Mouse (Mus musculus) hindbrain, embryonic 12.5 days (tissue): ENCODE measurements around the gene Fgd2. TPM values are rescaled to one million over a fixed set of nuclear protein-coding genes. Genes with fewer than 3 reads are reported as not detected.
A peak's percentile ranks its signal among the peaks of the same experiment; 100 is the strongest.
"Not testable (repeated sequence)": the region's sequence is repeated elsewhere in the genome, so short reads cannot be mapped to it uniquely, and the experiment has no call there.

Source experiments
- ATAC-seq: fragments of 200-750 bp; cut with Nextera tagmentation; 2 replicates; pipeline ENCODE4 v1.8.0; 2017; ENCODE audit warnings: moderate TSS enrichment; ENCODE audit not compliant: low FRiP score
- H3K27ac ChIP-seq: fragments of 300-500 bp; sonication (generic); 2 replicates; pipeline ENCODE4 v1.5.1; 2016; ENCODE audit warnings: mild to moderate bottlenecking
- H3K27me3 ChIP-seq: fragments of 300-500 bp; sonication (generic); 2 replicates; pipeline ENCODE4 v1.6.1; 2016; ENCODE audit warnings: mild to moderate bottlenecking
- H3K36me3 ChIP-seq: fragments of 300-500 bp; sonication (generic); 2 replicates; pipeline ENCODE4 v1.6.1; 2016; ENCODE audit warnings: mild to moderate bottlenecking
- H3K4me1 ChIP-seq: fragments of 300-500 bp; sonication (generic); 2 replicates; pipeline ENCODE4 v1.6.1; 2016
- H3K4me2 ChIP-seq: fragments of 300-500 bp; sonication (generic); replicated peaks from 2 replicates; pipeline ENCODE4 v1.6.1; 2016; ENCODE audit warnings: mild to moderate bottlenecking
- H3K4me3 ChIP-seq: fragments of 300-500 bp; sonication (generic); 2 replicates; pipeline ENCODE4 v1.5.1; 2016; ENCODE audit warnings: mild to moderate bottlenecking
- H3K9ac ChIP-seq: fragments of 300-500 bp; sonication (generic); 2 replicates; pipeline ENCODE4 v1.6.1; 2016; ENCODE audit warnings: mild to moderate bottlenecking, moderate library complexity
- H3K9me3 ChIP-seq: fragments of 300-500 bp; sonication (generic); replicated peaks from 2 replicates; pipeline ENCODE4 v1.6.1; 2016; ENCODE audit warnings: mild to moderate bottlenecking
- WGBS: fragments of 180-500 bp; shearing (Covaris S2); methylation state at CpG from one replicate; pipeline ENCODE4 v1.1.7; 2016; 5-methylcytosine and 5-hydroxymethylcytosine counted together
- polyA plus RNA-seq: library from polyadenylated mRNA; unstranded; fragments of >200 nt; fragmentation: Nextera tagmentation; extraction: Ambion mirVana; gene quantifications from 2 replicates; pipeline ENCODE4 v1.2.1, GENCODE M21; 2016

Fgd2 gene
- polyA plus RNA-seq, 1 experiment from 2014 or later: 7.0 TPM

DNA sequence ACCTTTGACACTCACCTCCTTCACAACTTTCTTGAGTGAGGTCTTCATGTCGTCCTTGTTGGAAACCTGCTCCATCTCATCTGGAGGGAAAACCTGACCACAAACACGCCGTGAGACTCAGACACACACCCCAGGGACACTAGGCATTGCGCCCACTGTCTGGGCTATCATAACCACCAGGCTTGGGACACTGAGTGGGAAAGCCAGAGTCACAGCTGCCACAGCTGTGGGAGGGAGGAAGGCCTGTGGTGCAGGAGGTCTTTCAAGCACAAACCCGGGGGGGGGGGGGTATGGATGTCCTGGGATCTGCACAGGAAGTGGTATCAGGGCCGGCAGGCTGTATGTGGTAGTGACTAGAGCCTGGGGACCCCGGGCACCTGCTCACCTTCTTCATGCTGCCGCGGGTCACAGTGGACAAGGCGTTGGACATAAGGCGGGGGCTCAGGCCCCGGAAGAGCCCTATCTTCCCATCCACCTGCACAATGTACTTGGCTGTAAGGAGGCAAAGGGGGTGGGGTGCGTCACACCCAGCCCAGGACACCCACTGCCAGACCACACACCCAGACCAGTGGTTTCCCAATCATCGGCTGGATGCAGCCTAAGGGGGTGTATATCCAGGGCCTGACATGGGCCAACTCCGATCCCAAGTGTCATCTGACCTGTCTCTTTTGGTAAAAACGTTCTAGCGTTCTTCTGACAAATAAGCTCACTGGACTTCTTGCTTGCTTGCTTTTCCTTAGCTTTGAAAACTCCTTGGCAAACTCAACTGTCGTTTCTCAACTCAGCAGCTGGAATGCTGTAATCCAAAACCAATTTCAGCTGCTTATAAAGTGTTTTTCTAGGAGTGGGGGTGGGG, 20.1 kb upstream of the Fgd2 start:
- H3K9me3 ChIP-seq: no peaks in the 10 kb centered on the region
- H3K9ac ChIP-seq: peak overlapping the region; percentile 6; the same call in 1 of the 2 replicates
- WGBS: 86% methylated on average over 18 of the region's 18 CpGs
- peaks cover 62% of the 10 kb centered on the region for H3K36me3 ChIP-seq
- no peak overlapping the region for H3K4me2 ChIP-seq
- peaks cover 31% of the 10 kb centered on the region for H3K4me1 ChIP-seq
- no peak overlapping the region for H3K4me3 ChIP-seq
- no peaks in the 10 kb centered on the region for H3K27me3 ChIP-seq
- ATAC-seq: no peak
- H3K27ac ChIP-seq: peak overlapping the region; percentile 71

DNA sequence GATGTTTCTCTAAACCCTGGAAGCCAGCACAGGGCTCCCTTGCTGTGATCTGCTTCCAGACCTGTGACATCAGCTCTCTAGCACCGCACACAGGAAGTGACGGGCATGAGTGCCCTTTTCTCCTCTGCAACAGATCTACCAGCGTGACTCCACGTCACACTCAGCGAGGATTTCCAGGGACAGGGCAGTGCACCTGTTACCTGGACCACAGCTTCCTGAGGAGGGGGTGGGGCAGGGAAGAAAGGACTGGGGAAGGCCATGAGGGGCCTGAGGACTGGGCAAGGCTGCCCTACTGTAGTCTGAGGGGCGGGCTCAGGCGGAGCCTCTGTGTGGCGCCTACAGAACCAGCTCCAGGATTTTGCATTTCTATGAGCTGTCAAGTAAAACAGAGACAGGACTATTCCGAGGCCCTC, 19.1 kb upstream of the Fgd2 start:
- peaks cover 53% of the 10 kb centered on the region for H3K36me3 ChIP-seq
- ATAC-seq: peak; percentile 42
- 20% methylated on average over 9 of the region's 9 CpGs for WGBS
- H3K9ac ChIP-seq: no peak overlapping the region
- H3K4me1 ChIP-seq: peaks cover 40% of the 10 kb centered on the region
- H3K4me2 ChIP-seq: peak overlapping the region; percentile 19; the same call in 1 of the 2 replicates
- no peaks in the 10 kb centered on the region for H3K9me3 ChIP-seq
- no peak overlapping the region for H3K4me3 ChIP-seq
- no peaks in the 10 kb centered on the region for H3K27me3 ChIP-seq
- peak overlapping the region; percentile 71 for H3K27ac ChIP-seq

DNA sequence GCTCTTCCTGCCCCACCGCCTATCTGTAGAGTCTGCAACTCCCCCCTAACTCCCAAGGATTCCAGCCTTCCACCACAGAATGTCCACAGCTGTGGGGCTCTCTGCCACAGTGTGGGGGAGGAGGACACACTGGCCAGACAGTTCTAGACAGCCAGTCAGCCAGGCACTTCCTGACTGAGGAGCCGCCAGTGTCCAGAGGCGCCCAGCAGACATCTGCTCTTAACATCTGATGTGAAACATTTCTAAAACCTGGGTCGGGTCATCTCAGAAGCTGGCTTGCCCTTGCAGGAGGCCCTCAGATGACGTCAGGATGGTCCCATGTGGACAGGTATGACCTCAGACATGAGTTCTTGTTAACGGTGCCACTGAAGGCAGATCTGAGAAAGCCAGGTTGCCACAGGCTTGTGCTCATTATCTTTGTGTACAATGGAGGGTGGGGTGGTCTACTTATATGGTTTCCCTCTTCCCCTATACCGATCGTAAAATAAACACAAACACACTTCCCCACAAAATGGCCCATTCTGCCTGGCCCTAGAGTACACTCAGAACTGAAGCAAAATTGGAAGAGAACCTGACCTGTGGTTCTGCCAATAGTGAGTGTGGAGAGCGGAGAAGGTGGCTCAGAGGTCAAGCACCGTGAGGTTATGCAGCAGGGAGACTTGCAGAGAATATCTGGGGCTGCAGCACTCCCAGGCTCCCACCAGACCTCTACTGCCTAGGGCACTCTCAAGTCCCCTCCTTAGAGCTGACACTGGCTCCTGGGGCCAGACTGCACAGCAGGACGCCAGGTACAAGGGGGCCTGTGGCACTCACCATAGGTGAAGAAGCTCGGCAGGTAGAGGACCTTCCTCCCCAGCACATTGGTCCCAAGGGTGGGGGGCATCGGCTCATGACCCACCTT, 18.5 kb upstream of the Fgd2 start:
- WGBS: 46% methylated on average over 13 of the region's 13 CpGs
- Histone ChIP-seq H3K4me2 (no peak overlapping the region), H3K4me1 (peaks cover 42% of the 10 kb centered on the region), H3K27ac (peak overlapping the region; percentile 71), H3K4me3 (no peak overlapping the region), H3K27me3 (no peaks in the 10 kb centered on the region), H3K9me3 (no peaks in the 10 kb centered on the region), H3K9ac (no peak overlapping the region), H3K36me3 (peaks cover 46% of the 10 kb centered on the region)
- ATAC-seq: peak; percentile 41

DNA sequence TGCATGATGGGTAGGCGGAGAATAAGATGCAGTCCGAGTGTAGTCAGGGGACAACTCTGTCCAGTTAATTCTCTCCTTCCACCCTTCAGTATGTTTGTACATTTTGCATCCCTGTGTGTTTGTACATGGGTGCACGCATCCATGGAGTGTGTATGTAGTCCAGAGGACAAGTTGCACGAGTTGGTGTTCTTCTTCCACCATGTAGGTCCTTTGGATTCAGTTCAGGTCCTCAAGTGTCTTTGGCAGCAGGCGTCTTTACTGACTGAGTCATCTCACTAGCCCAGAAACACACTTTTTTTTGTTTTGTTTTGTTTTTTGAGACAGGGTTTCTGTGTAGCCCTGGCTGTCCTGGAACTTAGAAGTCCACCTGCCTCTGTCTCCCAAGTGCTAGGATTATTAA, 17.5 kb upstream of the Fgd2 start:
- H3K27me3 ChIP-seq: no peaks in the 10 kb centered on the region
- peaks cover 37% of the 10 kb centered on the region for H3K36me3 ChIP-seq
- no peak overlapping the region for H3K4me2 ChIP-seq
- H3K9ac ChIP-seq: no peak overlapping the region
- no peaks in the 10 kb centered on the region for H3K9me3 ChIP-seq
- 93% methylated on average over 5 of the region's 5 CpGs for WGBS
- H3K4me3 ChIP-seq: no peak overlapping the region
- H3K4me1 ChIP-seq: peaks cover 46% of the 10 kb centered on the region
- H3K27ac ChIP-seq: no peak overlapping the region
- ATAC-seq: no peak

DNA sequence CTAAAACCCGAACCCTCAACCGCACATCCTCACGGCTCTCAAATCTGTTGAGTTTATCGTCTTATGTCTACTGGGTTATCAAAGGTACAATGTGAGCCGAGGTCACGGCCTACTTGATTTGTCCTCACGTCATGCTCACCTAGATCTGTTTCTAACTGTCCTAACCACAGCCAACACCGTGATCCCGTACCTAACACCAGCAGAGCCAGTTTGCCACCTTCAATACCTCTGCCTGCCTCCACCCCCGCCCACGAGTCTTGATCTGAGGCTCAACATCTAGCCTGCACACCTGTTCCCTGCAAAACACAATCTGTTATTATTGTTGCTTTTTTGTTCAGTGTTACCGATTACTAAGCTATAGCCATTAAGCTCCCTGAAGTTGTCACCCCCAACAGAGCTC, 15.4 kb upstream of the Fgd2 start:
- 0 out of 2 replicates have a peak overlapping the region, but pooled peaks have one; percentile 57 for H3K27ac ChIP-seq
- H3K9ac ChIP-seq: no peak overlapping the region
- H3K9me3 ChIP-seq: no peaks in the 10 kb centered on the region
- no peaks in the 10 kb centered on the region for H3K27me3 ChIP-seq
- ATAC-seq: no peak
- peaks cover 17% of the 10 kb centered on the region for H3K36me3 ChIP-seq
- 97% methylated on average over 12 of the region's 12 CpGs for WGBS
- peaks cover 46% of the 10 kb centered on the region for H3K4me1 ChIP-seq
- H3K4me2 ChIP-seq: peak overlapping the region; percentile 75
- H3K4me3 ChIP-seq: no peak overlapping the region

DNA sequence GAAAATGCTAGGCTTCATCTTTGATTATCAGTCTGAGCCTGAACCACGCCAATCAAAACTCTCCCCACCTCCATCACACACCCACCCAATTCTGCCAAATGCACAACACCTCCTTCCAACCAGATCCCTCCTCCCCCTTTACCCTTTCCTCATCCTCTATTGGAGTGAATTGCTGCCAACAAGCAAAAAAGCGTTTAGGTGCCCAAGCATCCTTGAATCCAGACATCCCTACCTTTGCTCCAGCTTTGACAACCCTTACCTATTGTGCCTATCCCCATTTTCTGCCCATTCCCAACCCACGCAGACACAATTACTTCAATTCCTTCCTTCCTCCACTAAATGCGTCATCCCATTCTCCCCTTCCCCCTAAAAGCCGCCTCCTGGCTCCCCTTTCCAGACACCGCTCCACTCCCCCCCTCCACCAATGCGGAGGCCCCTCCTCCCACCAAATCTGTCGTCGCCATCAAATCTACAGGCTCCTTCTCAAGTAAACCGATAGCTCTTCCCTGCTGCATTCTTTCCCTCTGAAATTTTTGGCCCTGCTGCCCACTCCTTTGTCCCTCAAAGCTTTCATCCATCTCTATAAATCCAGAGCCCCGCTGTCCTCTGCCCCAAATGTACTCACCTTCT, 14.1 kb upstream of the Fgd2 start:
- H3K27ac ChIP-seq: peak overlapping the region; percentile 92
- no peaks in the 10 kb centered on the region for H3K9me3 ChIP-seq
- no peaks in the 10 kb centered on the region for H3K27me3 ChIP-seq
- H3K4me3 ChIP-seq: peak overlapping the region; percentile 95
- peaks cover 40% of the 10 kb centered on the region for H3K4me1 ChIP-seq
- H3K36me3 ChIP-seq: peaks cover 12% of the 10 kb centered on the region
- H3K4me2 ChIP-seq: peak overlapping the region; percentile 75
- H3K9ac ChIP-seq: peak overlapping the region; percentile 96
- 4% methylated on average over 11 of the region's 11 CpGs for WGBS
- no peak for ATAC-seq

DNA sequence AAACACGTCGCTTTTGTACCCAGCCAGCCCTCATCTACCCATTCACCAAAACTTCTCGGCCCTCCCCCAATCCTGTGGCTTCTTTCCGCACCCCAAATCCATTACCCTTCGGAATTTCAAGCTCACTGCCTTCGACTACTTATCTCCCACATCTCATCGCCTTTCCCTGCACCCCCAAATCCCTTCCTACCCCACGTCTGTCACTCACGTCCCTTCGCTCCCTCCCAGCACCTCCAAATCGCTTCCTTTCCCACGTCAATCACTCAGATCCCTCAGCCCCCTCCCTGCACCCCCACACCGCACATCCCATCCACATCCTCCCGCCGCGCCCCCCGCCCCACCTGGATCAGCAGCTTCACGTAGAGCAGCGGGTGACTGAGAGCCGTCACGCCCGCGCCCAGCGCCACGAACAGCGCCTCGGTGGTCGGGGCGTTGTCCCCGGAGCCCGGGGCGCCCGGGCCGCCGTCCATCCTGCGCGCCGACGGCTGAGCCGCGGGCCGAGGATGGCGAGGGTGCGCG, 13.5 kb upstream of the Fgd2 start:
- peak overlapping the region; percentile 92 for H3K27ac ChIP-seq
- peak overlapping the region; percentile 75 for H3K4me2 ChIP-seq
- peaks cover 12% of the 10 kb centered on the region for H3K36me3 ChIP-seq
- no peaks in the 10 kb centered on the region for H3K9me3 ChIP-seq
- H3K9ac ChIP-seq: peak overlapping the region; percentile 96
- H3K4me3 ChIP-seq: peak overlapping the region; percentile 95
- H3K27me3 ChIP-seq: no peaks in the 10 kb centered on the region
- 1% methylated on average over 43 of the region's 45 CpGs for WGBS
- peaks cover 34% of the 10 kb centered on the region for H3K4me1 ChIP-seq
- peak; percentile 57; the same call in 1 of the 2 replicates for ATAC-seq

DNA sequence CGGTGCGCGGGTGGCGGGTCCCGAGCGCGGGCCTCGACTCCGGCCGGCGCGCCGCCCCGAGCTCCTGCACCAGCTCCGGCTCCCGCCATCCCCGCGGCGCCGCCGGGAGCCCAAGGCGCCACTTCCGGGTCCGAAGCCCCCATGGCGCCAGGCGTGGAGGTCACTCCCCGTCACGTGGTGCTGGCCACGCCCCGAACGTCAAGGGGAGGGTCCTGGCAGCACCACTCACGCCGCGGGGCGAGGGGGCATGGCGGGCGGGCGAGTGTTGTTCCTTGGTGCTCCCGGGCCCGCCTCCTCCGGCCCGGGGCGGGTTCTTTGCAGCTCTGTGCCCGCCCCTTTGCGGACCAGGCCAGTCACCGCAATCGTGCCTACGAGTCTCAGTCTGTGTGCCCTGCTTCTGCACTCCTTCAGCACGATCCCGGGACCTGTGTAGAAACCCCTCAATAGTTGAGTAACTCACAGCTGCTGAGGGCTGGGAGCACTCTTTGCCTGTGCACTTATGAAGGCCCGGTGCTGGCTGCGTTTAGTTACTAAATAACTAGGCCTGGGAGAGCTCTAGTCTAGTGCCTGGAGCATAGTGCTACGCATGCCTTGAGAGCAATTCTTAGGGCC, 13.0 kb upstream of the Fgd2 start, which contains the start of gene Mtch1:
Gene Mtch1, minus strand, starts transcription at position 290 of the 612 bp plus-strand sequence.
- H3K9me3 ChIP-seq: no peaks in the 10 kb centered on the region

DNA sequence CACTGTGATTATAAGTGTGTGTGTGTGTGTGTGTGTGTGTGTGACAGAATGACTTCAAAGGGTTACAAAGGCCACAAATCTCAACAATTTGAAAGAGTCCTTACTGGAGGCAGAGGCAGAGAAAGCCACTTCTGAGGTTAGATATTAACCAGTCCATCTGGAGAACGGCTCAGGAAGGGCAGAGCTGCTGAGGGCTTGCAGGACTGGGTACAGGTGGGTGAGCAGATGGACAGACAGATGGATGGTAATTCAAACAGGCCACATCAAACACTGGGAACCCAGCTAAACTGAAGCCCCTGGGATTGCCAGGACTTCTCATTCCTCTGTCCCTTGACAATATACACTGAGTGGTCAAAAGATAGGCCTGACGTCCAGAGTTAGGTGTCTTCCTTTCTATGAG, 11.7 kb upstream of the Fgd2 start:
- WGBS: 68% methylated on average over 2 of the region's 2 CpGs
- H3K9ac ChIP-seq: no peak overlapping the region

More for the DNA sequence above, 13.0 kb upstream of the Fgd2 start, which contains the start of gene Mtch1:
- WGBS: under 1% methylated on average over 46 of the region's 53 CpGs
- peak; percentile 92 for ATAC-seq
- Histone ChIP-seq H3K4me3 (peak within 1 kb of the TSS; percentile 95), H3K4me2 (peak within 1 kb of the TSS; percentile 75), H3K9ac (peak within 1 kb of the TSS; percentile 96), H3K27me3 (no peaks in the 10 kb centered on the region), H3K27ac (peak within 1 kb of the TSS; percentile 92), H3K36me3 (peaks cover 12% of the 10 kb centered on the region), H3K4me1 (peaks cover 29% of the 10 kb centered on the region)

DNA sequence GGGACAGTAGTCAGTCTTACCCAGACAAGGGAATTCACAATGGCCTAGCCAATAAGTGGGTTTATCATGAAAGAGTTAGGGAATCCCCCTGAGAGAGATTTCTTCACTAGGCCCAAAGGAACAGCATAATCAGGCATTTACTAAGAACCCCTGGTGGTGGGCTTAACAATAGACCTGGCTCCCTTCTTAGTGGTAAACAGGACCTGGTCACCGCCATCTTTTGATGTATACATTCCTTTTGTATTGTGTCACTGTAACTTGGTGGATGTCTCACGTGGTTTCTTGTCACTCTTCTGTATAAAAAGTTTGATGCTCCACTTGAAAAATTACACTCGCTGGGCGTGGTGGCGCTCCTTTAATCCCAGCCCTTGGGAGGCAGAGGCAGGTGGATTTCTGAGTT, 9.7 kb upstream of the Fgd2 start:
- not testable (repeated sequence) for H3K4me2 ChIP-seq, H3K36me3 ChIP-seq, ATAC-seq, H3K9ac ChIP-seq, H3K9me3 ChIP-seq, H3K4me3 ChIP-seq, H3K27me3 ChIP-seq, H3K27ac ChIP-seq
- 68% methylated on average over 5 of the region's 5 CpGs for WGBS
- peaks cover 25% of the 10 kb centered on the region for H3K4me1 ChIP-seq

More for the DNA sequence above, 11.7 kb upstream of the Fgd2 start:
- Histone ChIP-seq H3K4me2 (no peak overlapping the region), H3K27ac (no peak overlapping the region), H3K4me1 (peaks cover 25% of the 10 kb centered on the region), H3K27me3 (no peaks in the 10 kb centered on the region), H3K36me3 (peaks cover 4% of the 10 kb centered on the region), H3K9me3 (no peaks in the 10 kb centered on the region), H3K4me3 (no peak overlapping the region)
- no peak for ATAC-seq

DNA sequence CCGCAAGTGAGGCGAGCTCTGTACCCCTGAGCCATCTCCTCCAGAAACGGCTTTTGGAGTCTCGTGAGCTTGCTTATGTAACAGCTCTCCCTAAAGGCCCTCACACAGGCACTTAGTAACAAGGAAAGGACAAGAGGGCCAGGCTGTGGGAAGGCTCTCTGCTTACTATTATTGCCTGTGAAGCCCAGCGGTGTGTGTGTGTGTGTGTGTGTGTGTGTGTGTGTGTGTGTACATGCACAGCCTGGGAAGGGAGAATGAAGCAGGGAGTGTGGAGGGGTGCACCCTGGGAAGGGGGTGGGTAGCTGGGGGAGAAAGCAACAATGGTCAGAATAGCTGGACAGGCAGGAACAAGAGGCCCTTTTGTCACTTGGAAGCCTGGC, 5.3 kb upstream of the Fgd2 start:
- Histone ChIP-seq H3K27me3 (no peaks in the 10 kb centered on the region), H3K4me3 (no peak overlapping the region), H3K9ac (peak overlapping the region; percentile 57), H3K27ac (peak overlapping the region; percentile 98), H3K4me1 (peaks cover 25% of the 10 kb centered on the region), H3K9me3 (no peaks in the 10 kb centered on the region), H3K36me3 (no peaks in the 10 kb centered on the region), H3K4me2 (peak overlapping the region; percentile 55)
- WGBS: 29% methylated on average over 5 of the region's 5 CpGs
- peak; percentile 56 for ATAC-seq
